Mouse (Mus musculus) stomach, postnatal 0 days (tissue): ENCODE measurements around the gene Aspg. TPM values are rescaled to one million over a fixed set of nuclear protein-coding genes. Genes with fewer than 3 reads are reported as not detected.

Experiments
- ATAC-seq: fragments of 200-750 bp; cut with Nextera tagmentation; 2 replicates; pipeline ENCODE4 v1.8.0; 2017; ENCODE audit not compliant: low FRiP score, low TSS enrichment
- DNase-seq: peaks from one replicate; pipeline ENCODE4 v3.0.0-alpha.2; 2016; ENCODE audit warnings: low spot score
- H3K27ac ChIP-seq: fragments of 300-500 bp; sonication (generic); replicated peaks from 2 replicates; pipeline ENCODE4 v1.5.1; 2014; ENCODE audit warnings: mild to moderate bottlenecking, control low read depth
- H3K27me3 ChIP-seq: fragments of 300-500 bp; sonication (generic); 2 replicates; pipeline ENCODE4 v1.6.1; 2014; ENCODE audit warnings: low read length; ENCODE audit not compliant: control insufficient read depth, insufficient read depth
- H3K36me3 ChIP-seq: fragments of 300-500 bp; sonication (generic); 2 replicates; pipeline ENCODE4 v1.6.1; 2014; ENCODE audit warnings: low read length, mixed read lengths; ENCODE audit not compliant: control insufficient read depth, insufficient read depth
- H3K4me1 ChIP-seq: fragments of 300-500 bp; sonication (generic); replicated peaks from 2 replicates; pipeline ENCODE4 v1.6.1; 2014; ENCODE audit warnings: antibody characterized with exemption; ENCODE audit not compliant: control insufficient read depth, insufficient read depth
- H3K4me2 ChIP-seq: fragments of 300-500 bp; sonication (generic); replicated peaks from 2 replicates; pipeline ENCODE4 v1.6.1; 2014; ENCODE audit warnings: low read depth, mild to moderate bottlenecking, control low read depth, moderate library complexity
- H3K4me3 ChIP-seq: fragments of 300-500 bp; sonication (generic); 2 replicates; pipeline ENCODE4 v1.5.1; 2014; ENCODE audit warnings: low read depth, low read length, control low read depth
- H3K9ac ChIP-seq: fragments of 300-500 bp; sonication (generic); 2 replicates; pipeline ENCODE4 v1.6.1; 2014; ENCODE audit warnings: mild to moderate bottlenecking, low read length, control low read depth, mixed read lengths
- H3K9me3 ChIP-seq: fragments of 300-500 bp; sonication (generic); 2 replicates; pipeline ENCODE4 v1.6.1; 2016; ENCODE audit warnings: low read length; ENCODE audit not compliant: control insufficient read depth
- CTCF ChIP-seq: IDR thresholded peaks from 2 replicates; pipeline ENCODE4 v1.5.1; 2016; ENCODE audit warnings: antibody characterized with exemption, low read depth, mild to moderate bottlenecking, moderate library complexity
- EP300 ChIP-seq: optimal IDR thresholded peaks from 2 replicates; pipeline ENCODE3; 2016; ENCODE audit warnings: antibody characterized with exemption
- WGBS: fragments of 180-500 bp; shearing (Covaris S2); extraction: QIAGEN DNeasy Blood & Tissue Kit; methylation state at CpG from one replicate; pipeline ENCODE4 v1.1.7; 2014; 5-methylcytosine and 5-hydroxymethylcytosine counted together
- polyA plus RNA-seq: library from polyadenylated mRNA; unstranded; fragments of >200 nt; fragmentation: Nextera tagmentation; extraction: Ambion mirVana; gene quantifications from 2 replicates; pipeline ENCODE4 v1.2.1, GENCODE M21; 2015

Gene Aspg
- polyA plus RNA-seq, 1 experiment from 2014 or later, result 6.0 TPM

DNA sequence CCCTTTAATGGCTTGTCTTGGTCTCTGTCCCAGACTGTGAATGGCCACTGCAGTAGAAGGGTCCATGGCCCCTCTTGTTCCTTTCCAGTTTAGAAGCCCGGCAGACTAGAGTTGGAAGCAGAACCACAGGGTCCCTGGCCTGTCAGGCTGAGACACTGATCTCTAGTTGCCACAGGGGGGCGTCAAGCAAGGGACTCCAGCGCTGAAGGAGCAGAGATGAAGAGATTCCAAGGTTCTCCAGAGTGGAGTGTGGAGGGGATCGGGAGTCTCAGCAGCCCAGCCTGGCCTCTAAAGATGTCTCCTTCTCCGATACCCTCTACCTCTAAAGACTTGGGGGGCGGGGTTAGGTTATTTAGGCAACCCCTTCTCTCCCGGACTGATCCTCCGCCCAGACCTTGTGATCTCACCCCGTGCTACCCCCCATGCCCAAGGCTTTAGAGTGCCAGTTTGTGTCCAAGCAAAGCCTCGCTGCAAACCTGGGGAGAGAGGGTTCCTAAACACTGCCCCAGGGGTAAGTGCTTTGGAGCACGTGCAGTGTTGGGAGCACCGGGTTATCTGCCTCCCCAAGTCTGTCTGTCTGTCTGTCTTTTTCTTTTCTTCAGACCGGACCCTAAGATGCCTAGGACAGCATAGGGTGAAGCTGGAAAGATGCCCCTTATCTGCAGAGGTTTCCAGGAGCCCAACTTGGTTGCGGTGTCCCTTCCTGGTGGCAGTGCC lies 36.8 kb downstream of the Aspg start:
- Histone ChIP-seq H3K9ac (no peak overlapping the region), H3K27ac (no peak overlapping the region), H3K4me2 (no peak overlapping the region; the same call in 1 of the 2 replicates), H3K4me3 (peak overlapping the region; percentile 33; the same call in 1 of the 2 replicates), H3K36me3 (no peaks in the 10 kb centered on the region), H3K4me1 (no peaks in the 10 kb centered on the region; the same call in 1 of the 2 replicates), H3K27me3 (peaks cover 19% of the 10 kb centered on the region), H3K9me3 (no peaks in the 10 kb centered on the region)
- no peak for TF ChIP-seq EP300
- TF ChIP-seq CTCF, result peak; percentile 61
- 6% methylated on average over 14 of the region's 14 CpGs for WGBS
- DNase-seq, result no peak
- ATAC-seq, result no peak

DNA sequence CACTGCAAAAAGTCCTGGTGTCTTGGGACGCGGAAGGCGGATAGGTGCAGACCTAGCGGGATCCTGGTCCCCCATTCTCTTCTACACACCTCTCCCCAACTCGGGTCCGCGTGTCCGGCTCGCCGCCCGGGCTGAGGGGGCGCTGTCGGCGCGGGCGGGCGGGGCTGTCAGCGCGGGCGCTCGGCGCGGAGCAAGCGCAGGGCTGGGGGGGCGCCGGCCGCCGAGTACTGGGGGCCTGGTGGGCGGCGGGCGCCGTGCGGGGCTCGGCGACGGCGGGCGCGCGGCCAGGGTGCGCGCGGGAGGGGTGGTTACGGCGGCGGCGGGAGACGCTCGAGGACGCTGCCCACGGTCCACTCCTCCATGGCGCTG lies 37.3 kb downstream of the Aspg start:
- H3K36me3 ChIP-seq, result no peaks in the 10 kb centered on the region
- no peak overlapping the region for H3K9ac ChIP-seq
- ATAC-seq (no peak), DNase-seq (no peak)
- no peak overlapping the region for H3K27ac ChIP-seq
- no peaks in the 10 kb centered on the region; the same call in 1 of the 2 replicates for H3K4me1 ChIP-seq
- under 1% methylated on average over 27 of the region's 52 CpGs for WGBS
- peaks cover 19% of the 10 kb centered on the region for H3K27me3 ChIP-seq
- H3K4me2 ChIP-seq, result peak overlapping the region; percentile 54
- TF ChIP-seq EP300 (no peak), CTCF (no peak; the same call in 1 of the 2 replicates)
- H3K9me3 ChIP-seq, result no peaks in the 10 kb centered on the region
- H3K4me3 ChIP-seq, result peak overlapping the region; percentile 33

DNA sequence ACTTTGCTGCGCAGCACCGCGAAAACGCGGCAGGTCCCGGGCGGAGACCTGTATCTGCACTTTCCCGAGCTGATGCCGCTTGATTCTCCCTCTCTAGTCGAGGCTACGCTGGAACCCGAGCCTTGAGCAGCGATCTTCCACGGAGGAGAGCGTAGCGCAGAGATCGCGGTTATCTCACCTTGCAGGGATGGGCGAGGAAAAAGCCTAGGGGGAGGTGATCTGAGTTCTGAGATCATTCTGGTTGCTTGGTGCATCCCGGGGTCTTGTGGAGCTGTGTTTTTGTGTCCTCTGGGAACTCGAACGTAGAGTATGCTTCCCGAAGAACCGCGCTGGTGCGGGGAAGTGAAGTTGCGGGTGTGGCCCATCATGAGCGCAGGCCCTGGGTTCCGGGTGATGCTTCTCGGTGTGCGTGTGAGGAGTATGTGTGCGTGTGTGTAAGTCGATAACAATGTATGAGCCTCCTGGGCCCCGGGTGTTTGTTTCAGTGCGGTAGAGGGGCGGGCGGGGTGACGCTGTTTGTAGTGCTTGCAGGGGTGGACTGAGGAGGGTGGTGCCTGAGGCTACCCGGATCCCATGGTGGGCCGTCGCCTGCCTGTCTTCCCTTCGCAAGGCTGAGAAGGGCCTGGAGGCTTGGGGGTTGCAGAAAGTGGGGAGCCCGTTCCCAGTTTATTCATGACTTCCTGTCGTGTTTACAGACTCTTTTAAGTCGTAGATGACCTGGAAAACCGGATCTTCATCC lies 38.1 kb downstream of the Aspg start:
- H3K9ac ChIP-seq, result no peak overlapping the region
- peak overlapping the region; percentile 33 for H3K4me3 ChIP-seq
- no peak for TF ChIP-seq EP300
- no peak for TF ChIP-seq CTCF
- no peak for ATAC-seq
- no peaks in the 10 kb centered on the region; the same call in 1 of the 2 replicates for H3K4me1 ChIP-seq
- H3K27me3 ChIP-seq, result peaks cover 19% of the 10 kb centered on the region
- peak overlapping the region; percentile 54 for H3K4me2 ChIP-seq
- H3K9me3 ChIP-seq, result no peaks in the 10 kb centered on the region
- H3K36me3 ChIP-seq, result no peaks in the 10 kb centered on the region
- no peak for DNase-seq
- H3K27ac ChIP-seq, result no peak overlapping the region
- WGBS, result 2% methylated on average over 46 of the region's 46 CpGs

DNA sequence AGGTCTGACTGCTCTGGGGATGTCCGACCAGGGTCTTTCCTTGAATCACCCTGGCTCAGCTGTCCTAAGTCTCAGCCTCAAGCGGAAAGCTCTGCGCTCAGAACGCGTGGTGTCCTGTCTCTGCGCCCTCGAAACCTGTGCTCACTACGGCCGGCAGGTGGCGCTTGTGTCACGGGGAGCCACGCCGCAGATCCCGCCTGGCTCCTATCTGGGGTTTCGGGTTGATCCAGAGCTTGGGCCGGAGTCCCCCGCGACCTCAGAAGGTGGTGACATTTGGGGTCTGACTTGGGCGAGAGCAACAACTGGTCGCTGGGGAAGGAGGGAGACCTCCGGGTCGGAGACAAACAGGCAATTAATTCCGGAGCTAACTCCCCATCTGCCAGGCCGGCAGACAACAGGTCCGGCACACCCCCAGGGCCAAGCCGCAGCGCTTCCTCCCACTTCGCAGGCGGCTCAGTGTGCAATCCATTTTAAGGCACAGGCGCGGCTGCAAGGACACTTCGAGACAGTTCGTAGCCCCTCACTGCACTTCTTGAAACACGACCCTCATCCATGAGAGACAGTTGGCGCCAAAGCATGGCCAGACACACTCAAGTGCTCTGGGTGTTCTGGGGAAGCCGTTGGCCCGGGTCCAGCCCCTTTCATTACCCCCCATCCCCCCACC lies 38.9 kb downstream of the Aspg start:
- H3K36me3 ChIP-seq, result no peaks in the 10 kb centered on the region
- peaks cover 19% of the 10 kb centered on the region for H3K27me3 ChIP-seq
- H3K4me2 ChIP-seq, result peak overlapping the region; percentile 75
- H3K9me3 ChIP-seq, result no peaks in the 10 kb centered on the region
- TF ChIP-seq EP300 (no peak), CTCF (peak; percentile 99)
- WGBS, result under 1% methylated on average over 37 of the region's 37 CpGs
- H3K9ac ChIP-seq, result no peak overlapping the region
- no peaks in the 10 kb centered on the region; the same call in 1 of the 2 replicates for H3K4me1 ChIP-seq
- peak; percentile 83 for DNase-seq
- H3K4me3 ChIP-seq, result peak overlapping the region; percentile 43
- H3K27ac ChIP-seq, result no peak overlapping the region
- ATAC-seq, result peak; percentile 58

DNA sequence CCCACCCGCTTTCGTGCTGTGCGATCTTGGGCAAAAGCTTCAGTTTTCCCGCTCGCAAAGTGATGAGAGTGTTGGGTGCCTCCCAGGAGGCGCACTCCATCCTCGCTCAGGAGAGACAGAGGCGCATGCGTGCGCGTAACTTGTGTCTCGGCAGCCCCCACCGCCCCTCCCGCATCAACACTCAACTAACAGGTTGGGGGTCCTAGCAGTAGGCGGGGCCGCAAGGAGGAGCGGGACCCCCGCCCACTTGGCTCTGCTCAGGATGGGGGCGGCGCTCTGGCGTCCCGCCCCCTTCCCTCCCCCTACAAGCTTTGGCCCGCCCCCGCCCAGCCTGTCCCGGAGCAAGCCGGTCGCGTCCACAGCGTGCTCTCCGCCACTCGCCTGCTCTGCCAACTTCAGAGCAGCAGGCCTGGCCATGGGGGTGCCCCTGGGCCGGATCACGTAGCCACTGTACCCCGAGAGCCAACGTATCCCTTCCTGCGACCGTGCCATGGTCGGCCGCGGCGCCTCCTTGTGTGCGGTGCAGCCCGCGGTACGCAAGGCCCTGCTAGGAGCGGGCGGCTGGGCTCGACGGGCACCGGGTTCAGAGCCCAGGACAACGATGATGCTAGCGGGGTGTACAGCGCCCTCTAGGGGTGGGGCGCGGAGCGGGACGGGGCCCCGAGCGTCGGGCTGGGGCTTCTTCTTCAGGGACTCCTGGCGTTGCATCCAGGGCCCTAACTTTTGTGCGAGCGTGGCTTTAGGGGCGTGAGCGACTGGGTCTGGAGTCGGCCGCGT lies 39.6 kb downstream of the Aspg start, which contains the start of gene Kif26a:
Kif26a (plus strand) TSS at position 334 of the 777 bp plus-strand sequence.
- H3K4me3 ChIP-seq, result peak within 1 kb of the TSS; percentile 43
- H3K9me3 ChIP-seq, result no peaks in the 10 kb centered on the region
- H3K9ac ChIP-seq, result peak within 1 kb of the TSS; percentile 63
- H3K36me3 ChIP-seq, result no peaks in the 10 kb centered on the region
- ATAC-seq, result peak; percentile 45
- H3K27ac ChIP-seq, result peak within 1 kb of the TSS; percentile 65
- WGBS, result under 1% methylated on average over 59 of the region's 68 CpGs
- DNase-seq, result peak; percentile 50
- TF ChIP-seq CTCF (peak; percentile 80), EP300 (no peak)
- peak within 1 kb of the TSS; percentile 75 for H3K4me2 ChIP-seq
- H3K4me1 ChIP-seq, result no peaks in the 10 kb centered on the region; the same call in 1 of the 2 replicates
- peaks cover 17% of the 10 kb centered on the region for H3K27me3 ChIP-seq
